Mouse (Mus musculus) G1E-ER4 (cell line): ENCODE results near the gene Pdzrn3. TPM values are rescaled to one million over a fixed set of nuclear protein-coding genes. Genes with fewer than 3 reads are reported as not detected.

Experiments used
- GATA1 ChIP-seq: IDR thresholded peaks from one replicate; pipeline ENCODE4 v1.8.0; 2012; ENCODE audit warnings: low read length, inconsistent platforms
- polyA plus RNA-seq: library from polyadenylated mRNA; stranded (reverse); fragments of >175 nt; gene quantifications from 2 replicates; pipeline ENCODE4 v1.2.3, GENCODE M21; 2012

The Pdzrn3 gene
- polyA plus RNA-seq, 1 experiment, result not detected

DNA sequence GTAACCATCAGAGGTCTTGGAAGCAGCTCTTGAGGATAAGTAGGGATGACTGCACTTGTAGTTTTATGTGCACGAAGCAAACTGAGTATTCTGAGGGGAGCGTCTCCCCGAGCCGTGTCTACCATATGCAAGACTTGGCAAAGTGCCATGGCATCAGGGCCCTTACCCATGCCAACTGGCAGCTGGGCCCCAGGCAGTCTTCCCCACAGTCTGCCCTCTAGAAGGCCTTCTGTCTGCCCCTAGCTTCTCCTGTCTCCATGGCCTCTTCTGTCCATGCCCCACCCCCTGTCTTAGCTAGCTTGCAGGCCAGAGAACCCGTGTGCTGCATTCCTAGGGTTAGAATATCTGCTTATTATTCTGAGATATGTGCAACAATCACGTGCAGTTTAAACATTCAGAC lies 144.0 kb downstream of the Pdzrn3 start:
- TF ChIP-seq GATA1, result no peak

DNA sequence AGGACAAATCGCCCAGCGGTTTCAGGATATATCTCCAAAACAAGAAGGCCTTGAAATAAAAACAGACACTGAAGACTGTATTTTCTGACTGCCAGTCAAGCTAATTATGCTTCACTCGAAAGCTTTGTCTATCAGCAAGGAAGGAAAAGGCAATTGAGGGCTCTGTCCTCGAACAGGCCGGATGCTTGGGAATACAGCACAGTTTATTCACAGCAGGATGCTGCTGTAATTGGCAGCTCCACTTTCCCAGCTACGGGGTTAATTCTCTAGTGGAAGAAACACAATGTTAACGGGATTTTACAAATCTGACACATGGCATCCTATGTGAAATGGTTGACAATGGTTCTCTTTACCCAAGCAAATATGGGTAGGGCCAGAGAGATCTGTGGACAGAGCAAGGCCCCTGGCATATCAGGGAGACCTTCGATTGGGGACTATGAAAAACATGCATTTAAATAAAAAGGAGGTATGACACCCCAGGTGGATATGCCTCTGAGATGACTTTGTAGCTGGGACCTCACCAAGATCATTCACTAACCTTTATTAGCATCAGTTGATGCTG lies 150.3 kb downstream of the Pdzrn3 start:
- no peak for TF ChIP-seq GATA1

DNA sequence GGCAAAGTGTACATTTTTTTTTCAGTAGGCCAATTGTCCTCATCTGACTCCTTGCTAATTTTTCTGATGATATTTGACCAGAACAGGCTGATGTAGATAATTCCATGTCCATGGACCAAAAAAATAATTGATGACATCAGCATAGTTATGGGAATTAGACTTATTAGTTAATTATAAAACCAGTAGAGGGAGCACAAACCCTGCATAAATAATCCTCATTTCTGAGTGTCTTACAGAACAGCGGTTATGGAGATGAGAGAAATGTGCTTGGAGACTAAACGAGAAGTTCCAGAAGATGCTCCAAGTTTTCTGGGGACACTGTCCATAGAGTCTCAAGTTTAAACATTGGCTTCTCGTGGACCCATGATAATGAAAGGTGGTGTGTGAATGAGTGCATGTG lies 157.4 kb downstream of the Pdzrn3 start:
- TF ChIP-seq GATA1, result no peak

DNA sequence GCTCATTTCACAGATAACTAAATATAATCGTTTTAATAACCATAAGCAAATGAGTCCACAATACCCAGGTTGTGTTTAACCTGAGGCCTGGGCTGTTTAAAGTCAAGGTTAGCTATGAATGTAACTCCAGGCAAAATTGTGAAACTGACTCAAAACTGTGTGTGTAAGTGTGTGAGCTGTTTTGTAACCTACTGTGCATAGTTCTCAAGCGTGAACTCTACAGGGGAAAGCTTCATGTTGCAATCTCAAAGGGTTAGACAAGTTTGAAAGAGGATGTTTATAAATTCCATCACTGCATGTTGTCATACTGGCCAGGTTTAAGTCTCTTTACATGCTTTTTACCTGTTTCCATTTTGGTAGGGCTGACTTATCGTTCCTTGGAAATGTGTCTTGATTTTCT lies 158.7 kb downstream of the Pdzrn3 start:
- no peak for TF ChIP-seq GATA1

DNA sequence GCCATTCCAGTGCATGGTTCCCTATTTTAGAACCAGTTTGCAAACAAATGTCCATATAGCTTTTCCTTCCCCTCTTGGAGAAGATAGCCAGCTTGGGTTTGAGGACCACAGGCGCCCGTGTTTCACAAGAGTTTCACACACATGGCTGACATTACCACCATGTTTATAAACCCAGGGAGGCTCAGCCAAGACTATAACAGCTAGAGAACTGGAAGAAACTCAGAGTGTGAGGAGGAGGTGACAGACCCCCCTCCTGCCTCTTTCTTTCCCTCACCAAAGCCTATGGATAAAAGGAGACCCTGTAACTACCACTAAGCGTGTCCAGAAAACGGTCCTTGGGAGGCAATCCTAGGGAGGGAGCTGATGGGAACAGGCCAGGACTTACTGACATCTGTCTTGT lies 159.5 kb downstream of the Pdzrn3 start:
- TF ChIP-seq GATA1, result no peak

DNA sequence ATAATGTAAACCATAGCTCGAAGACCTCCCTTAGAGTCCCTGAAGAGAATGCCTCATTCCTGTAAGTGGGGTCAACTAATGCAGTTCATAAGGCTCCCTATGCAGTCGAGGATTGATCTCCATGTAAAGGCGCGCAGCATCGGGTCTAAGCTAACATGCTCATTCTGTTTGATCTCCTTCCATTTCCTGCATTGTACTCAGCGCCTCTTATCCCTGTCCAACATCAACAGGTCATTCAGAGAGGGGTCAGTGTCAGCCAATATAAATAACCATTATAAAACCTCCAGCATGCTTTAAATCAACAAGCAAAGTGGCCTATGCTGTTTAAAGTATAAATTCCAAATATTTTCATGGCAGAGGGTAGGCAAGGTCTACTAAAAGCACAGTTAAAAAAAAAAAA lies 159.9 kb downstream of the Pdzrn3 start:
- no peak for TF ChIP-seq GATA1

DNA sequence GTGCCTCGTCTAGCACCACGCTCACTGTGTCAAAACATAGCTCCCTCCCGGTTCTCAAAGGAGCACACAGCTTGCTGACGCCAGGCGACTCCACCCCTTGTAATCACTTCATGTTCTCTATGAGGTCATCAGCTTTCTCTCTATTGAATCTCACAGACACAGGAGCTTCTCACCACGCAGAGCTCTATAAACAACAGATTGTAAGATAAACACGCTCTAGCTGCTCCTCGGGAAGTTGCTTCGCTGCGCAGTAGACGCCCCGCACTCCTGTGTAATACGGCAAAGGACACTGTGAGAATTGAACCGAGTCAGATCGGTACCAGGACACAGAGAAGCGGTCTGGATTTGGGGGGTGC lies 162.3 kb downstream of the Pdzrn3 start:
- no peak for TF ChIP-seq GATA1

DNA sequence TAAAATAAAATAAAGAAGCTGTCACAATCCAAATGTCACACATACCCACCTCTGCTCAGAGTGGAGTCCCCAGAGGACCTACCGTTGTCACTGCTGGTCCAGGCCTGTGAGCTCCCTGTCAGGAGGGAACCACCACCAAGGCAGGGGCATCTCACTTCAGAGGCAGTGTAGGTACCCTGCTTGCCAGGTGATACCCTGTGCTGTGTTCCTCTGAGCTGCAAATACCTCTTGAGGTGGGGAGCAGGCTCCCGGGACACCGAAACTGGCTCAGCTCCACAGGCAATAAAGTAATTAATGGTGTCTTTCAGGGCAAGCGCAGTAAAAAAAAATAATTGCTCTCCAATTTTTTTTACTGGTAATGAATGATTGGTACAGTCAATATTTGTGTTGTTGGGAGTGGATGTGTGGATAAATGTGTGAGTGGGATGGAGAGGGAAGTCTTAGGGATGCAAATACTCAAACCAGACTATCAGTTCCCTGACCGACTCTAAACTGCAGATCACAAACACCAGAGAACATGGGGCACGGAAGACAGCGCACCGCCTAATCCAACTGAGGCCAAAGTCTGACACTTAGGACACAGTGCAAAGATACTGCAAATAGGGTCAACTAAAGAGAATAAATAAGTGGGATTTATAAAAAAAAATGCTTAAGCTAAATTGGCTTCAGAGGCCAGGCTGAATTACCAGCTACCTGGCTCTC lies 162.8 kb downstream of the Pdzrn3 start:
- TF ChIP-seq GATA1, result no peak

DNA sequence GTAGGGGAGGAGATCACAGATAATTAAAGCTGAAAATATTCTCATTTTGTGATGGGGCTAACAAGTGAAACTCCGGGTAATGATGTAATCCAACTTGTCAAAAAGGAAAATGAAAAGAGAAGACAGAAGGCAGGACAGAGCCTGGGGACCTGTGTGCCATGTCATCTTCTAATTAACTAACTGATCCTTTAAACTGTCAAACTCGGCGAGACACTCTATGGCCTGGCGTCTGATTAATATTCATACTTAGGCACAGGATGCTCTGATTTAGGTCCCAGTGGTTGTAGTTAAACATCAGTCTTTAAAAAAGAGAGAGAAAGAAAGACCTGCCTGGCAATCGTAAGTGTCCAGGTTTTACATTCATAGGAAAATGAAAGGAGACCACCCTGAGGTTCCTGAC lies 164.6 kb downstream of the Pdzrn3 start:
- no peak for TF ChIP-seq GATA1

DNA sequence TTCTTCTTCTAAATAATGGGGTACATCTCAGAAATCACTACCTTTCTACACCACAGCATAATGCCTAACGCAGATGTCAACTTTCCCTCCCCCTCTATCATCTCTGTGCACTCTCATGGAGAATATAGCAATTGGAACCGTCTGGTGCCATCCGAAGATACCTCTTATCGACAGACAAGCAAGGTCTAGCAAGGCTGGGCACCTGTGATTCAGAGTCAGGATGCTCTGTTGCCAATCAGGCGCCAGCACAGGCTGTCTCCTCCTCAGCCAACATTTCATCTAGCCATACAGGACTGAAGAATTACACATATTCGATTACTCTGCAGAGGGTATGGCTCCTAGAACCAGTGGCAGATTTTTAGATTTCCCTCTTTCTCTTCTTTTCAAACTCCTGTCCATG lies 165.6 kb downstream of the Pdzrn3 start:
- TF ChIP-seq GATA1, result no peak

DNA sequence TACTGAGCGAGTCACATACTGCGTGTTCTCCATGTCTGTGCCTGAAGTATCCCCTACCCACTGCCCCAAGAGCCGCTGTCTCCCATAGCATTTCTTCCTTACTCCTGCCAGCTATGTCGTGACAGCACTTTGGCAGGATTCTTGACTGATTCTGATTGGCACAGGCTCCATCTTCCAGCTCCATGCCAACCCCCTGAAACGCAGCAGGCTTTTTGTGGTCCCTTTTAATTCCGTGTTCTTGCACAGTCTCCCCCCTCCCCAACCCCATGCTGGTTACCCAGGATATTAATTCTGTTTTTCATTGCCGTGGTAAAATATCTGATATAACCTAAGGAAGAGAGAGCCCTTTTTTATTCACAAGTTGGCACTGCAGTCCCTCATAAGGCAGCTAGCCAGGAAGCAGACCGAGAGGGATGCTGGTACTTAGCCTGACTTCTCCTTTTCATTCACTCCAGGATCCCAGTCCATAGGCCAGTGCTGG lies 166.3 kb downstream of the Pdzrn3 start:
- TF ChIP-seq GATA1, result no peak

DNA sequence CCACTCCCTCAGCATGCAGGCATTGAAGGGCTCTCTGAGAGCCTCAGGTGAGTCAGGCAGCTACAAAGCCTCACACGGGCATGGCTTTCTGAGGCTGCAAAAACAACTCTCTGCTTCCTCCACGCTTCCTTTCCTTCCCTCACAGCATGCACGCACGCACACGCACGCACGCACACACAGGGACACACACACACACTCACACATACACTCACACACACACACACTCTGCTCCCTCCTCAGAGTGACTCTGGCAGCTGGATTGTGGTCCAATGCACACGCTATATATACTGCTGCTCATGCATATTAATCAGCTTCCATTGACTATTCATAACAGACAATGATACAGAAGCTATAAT lies 178.8 kb downstream of the Pdzrn3 start:
- TF ChIP-seq GATA1, result no peak

DNA sequence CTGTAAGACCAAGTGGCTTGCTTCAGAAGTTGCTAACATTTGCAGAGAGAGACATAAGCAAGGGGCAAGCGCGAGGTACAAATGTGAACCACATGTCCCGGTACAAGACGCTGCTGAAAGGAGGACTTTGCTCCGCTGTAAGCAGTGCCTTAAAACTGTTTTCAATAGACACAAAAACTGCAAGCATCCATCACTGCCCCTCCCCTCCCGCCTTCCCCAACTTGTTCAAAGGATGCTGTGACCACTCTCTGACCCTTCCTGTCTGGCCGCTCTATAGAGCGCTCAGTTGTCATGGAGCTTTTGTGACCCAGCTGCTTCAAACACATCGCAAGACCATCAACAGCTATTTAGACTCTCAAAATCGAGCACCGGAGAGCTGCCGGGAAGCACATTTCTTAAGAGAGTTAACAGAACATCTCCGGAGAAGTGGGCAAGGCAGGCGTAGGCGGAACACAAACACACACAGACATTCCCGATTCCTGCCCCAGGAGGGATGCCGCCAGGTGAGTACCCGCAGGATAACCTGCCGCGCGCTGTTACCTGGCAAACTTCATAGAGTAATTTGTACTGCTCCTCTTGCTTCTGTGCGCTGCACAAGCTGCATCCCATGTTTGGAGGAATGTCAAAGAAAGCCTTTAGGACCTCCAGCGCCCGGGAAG lies 179.3 kb downstream of the Pdzrn3 start:
- TF ChIP-seq GATA1, result no peak

DNA sequence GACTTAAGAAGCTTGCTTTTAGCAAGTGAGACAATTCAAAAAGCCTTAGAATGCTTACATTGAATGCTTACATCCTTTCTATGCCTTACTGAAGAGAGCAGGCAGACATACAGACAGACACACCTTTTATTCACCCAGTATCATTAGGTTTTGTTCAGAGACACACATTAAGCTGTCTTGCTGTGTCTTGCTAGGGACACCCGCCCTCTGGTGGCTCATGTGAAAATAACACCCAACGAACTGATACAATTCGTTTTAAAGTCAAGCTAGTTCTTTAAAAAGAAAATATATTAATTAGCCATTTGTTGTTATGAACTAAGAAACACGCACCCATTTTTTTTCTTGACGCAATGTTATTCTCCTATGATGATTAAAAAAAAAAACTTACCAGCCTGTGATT lies 180.1 kb downstream of the Pdzrn3 start:
- TF ChIP-seq GATA1, result no peak

DNA sequence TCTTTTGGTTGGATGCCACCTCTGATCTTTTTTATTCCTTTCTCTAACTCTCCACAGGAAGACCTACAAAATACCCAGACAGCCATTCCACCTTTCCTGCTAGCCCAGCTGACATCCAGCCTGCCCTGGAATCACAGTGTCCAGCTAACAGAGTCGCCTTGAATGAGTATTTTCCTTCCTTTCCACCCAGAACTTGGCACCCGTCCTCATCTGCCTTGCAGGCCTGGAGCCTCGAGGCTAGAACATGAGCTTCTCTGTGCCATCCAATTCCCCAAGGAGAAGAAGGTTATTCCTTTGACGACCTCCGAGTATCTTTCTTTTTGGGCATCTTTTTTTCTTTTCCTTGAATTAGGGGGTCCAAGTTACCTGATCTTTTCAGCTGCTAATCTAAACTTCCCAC lies 181.8 kb downstream of the Pdzrn3 start:
- no peak for TF ChIP-seq GATA1

DNA sequence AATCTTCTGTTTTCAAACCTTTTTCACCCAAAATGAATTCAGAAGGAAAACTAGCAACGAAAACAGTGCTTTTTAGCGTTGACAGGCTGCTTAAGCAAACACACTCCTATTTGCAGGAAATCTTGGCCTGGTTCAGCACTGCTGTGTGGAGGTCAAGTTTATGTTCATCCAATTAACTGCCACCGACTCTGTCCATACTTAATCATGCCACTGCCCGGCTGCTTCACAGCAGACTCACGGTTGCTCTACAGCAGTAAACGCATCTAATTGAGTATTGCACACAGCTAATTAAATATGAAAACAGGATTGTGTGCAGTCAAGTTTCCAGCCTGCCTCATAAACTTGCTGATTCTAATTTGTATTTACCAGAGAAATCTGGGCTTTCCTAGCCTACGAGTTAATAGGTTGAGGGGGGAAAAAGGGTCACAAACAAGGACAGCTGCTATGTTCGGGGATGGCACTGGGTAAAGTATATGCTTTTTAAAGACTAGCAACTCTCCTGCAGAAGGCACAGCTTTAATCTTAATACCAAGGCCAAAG lies 183.2 kb downstream of the Pdzrn3 start:
- TF ChIP-seq GATA1, result no peak

DNA sequence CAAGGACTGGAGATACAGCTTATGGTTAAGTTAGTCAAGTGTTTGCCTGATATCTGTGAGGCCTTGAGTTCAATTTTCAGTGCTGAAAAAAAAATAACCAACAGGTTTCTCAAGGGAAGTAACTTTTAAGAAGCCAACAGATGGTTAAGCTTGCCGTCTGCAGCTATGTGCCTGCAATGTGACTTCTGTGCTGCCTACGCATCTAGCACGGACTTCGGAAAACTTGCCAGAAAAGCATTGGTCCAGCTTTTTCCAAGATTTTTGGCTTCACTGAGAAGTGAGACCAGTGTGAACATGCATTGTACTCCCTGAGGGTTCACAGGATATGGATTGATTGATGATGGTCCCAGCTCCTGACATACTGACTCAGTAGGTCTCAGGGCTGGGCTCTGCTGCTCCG lies 186.1 kb downstream of the Pdzrn3 start:
- TF ChIP-seq GATA1, result no peak
